Mouse (Mus musculus): ENCODE results near the gene Pou3f1.

DNA sequence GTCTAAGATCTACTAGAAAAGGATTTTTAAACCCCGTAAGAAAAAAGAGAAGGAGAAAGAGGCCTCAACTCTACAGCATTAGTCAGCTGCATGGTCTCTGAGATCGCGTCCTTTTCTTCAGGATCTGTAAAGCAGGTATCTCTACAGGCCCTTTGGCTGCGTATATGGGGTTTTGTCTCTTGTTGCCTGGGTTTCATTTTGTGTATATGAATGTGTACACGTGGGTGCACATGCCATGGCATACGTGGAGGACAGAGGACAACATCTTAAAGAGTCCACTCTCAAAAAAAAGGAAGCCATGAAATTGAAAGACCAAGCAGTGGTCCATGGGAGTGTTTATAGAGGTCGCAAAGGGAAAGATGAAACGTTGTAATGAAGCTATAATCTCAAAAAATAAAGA, 34.8 kb downstream of the Pou3f1 start:
- TF ChIP-seq CTCF (IDR thresholded peaks at IDR 0.05) = no peak
- TF ChIP-seq POLR2A (IDR thresholded peaks at IDR 0.05; ENCODE audit: insufficient read depth, low read depth, low read length) = no peak
